Mouse (Mus musculus): ENCODE data around the gene Spire2.
"Not testable (repeated sequence)": the region's sequence is repeated elsewhere in the genome, so short reads cannot be mapped to it uniquely, and the experiment has no call there.

The Spire2 gene

DNA sequence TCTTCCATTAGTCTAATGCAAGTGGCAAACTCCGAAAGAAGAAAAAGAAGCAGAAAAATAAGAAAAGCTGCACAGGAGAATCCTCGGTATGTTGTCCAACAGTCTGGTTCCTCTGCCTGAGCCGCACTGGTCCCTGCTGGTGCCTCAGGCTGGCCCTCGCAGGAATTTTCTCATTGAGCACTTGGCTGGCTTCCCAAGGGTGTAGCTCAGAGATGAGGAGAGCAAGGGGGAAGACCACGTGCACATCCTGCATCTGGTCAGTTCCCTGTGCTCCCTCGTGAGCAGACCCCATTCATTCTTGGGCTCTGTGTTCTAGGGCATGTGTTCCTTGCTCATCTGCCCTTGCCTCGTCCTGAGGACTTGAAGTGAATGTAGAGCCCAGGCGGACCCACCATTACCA, 50.0 kb downstream of the Spire2 start:
- DNase-seq (ENCODE audit: low read depth, low spot score): no peak

- DNase-seq (ENCODE audit: low read depth, low spot score): peak; percentile 49
These were observed 52.5 kb downstream of the Spire2 start for GRCm38 (mm10) chr8:123384883-123385540.

- no peak for DNase-seq (ENCODE audit: low read depth, low spot score)
These were observed 54.5 kb downstream of the Spire2 start for GRCm38 (mm10) chr8:123387041-123387440.

DNA sequence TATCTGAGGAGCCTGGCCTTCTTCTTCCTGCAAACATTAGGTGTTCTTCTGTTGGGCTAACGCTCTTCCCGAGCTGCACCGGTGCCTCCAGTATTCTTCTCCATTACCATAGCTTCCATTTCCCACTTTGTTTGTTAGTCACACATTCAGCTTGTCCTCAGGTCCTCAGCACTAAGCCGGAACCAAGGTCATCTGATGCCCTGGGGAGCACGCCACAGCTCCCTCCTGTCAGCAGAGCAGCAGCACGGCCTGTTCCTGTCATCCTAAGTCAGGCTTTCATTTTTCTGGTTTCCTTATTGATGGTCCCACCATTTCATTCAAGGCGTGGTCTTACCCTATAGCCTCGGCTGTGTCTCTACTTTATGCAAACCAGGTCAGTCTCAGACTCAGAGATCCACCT, 55.3 kb downstream of the Spire2 start:
- DNase-seq (ENCODE audit: low read depth, low spot score): no peak

DNA sequence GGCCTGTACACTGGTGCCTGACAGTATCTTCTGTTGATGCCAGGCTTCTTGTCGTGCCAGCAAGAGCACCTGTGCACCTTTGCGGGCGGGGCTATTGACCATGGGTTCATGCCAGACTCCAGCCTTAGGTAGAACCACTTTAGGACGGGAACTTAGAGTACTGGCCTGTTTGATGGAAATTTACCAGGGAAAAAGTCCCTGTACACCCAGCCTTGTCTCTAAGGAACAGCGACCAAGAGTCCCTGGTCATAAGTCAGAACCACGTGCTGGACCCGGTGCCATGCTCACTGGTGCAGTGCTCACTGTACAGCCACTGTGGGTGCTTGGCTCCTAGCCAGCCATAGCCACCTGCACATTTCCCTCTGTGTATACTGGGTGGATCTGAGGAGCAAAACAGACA, 56.5 kb downstream of the Spire2 start:
- DNase-seq (ENCODE audit: low read depth, low spot score): no peak

DNA sequence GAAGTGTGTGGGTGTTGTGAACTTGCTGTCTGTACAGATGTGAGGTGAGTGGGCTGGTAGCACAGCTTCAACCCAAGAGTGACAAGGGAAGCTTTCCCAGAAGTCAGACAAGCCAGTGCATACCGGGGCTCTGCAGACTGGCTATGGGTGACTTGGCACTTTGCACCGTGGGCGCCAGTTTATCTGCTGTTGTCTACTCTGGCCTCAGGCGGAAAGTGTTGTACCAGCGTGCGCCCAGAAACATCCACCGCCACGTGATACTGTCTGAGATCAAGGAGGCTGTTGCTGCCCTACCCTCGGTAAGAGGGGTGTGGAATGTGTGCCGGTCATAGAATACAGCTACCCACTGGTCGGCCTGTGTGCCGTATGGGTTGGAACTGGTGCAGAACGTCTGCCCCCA, 65.8 kb downstream of the Spire2 start:
- DNase-seq (ENCODE audit: low read depth, low spot score): no peak

GRCm38 (mm10) chr8:123401936-123402335, 69.4 kb downstream of the Spire2 start:
- no peak for DNase-seq (ENCODE audit: low read depth, low spot score)

- no peak for DNase-seq (ENCODE audit: low read depth, low spot score)
These were observed 70.3 kb downstream of the Spire2 start for GRCm38 (mm10) chr8:123402730-123403326.

DNA sequence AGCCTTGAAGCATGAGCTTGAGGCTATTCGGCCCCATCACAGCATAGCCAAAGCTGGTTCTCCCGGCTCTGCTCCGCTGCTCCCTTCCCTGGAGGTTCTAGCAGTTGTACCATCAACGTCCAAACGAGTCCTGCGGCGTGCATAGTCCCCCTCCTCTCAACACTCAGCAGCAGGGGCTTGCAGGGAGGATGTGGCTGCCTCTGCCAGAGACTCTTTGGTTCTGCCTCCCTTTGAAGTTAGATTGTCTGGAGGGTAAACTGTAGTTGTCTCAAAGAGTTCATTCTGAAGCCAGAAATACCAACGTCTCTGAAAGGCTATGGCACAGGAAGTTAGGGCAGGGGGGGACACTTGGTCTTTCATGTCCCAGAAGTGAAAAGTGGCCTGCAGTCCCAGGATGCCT, 72.0 kb downstream of the Spire2 start:
- no peak for DNase-seq (ENCODE audit: low read depth, low spot score)

GRCm38 (mm10) chr8:123406786-123407185, 74.3 kb downstream of the Spire2 start, which contains the start of gene Mc1r:
Gene Mc1r (plus strand): TSS chr8:123407107.
- DNase-seq (ENCODE audit: low read depth, low spot score): peak; percentile 45

GRCm38 (mm10) chr8:123407612-123408011, 75.1 kb downstream of the Spire2 start:
- no peak for DNase-seq (ENCODE audit: low read depth, low spot score)

GRCm38 (mm10) chr8:123408586-123409544, 76.4 kb downstream of the Spire2 start:
- DNase-seq (ENCODE audit: low read depth, low spot score): peak; percentile 66

GRCm38 (mm10) chr8:123410049-123410587, 77.6 kb downstream of the Spire2 start:
- DNase-seq (ENCODE audit: low read depth, low spot score): peak; percentile 86

- no peak for DNase-seq (ENCODE audit: low read depth, low spot score)
These were observed 78.3 kb downstream of the Spire2 start for GRCm38 (mm10) chr8:123410788-123411187.

DNA sequence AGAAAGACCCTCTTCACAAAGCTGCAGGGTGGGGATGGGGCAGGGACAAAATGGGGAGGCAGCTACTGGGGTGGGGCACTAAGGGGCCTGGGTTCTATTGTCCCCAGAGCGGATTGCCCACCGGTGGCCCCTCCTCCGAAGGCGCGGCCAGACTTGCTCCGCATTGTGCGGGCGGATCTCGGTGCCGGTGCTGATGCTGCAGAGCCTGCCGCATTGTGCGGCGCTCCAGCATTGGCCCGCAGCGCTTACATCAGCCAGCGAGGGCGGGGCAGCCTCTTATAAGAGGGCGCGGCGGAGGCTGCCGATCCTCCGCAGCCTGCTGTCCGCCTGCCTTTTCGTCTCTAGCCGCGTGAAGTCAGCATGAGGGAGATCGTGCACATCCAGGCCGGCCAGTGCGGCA, 78.7 kb downstream of the Spire2 start, which contains the start of gene Tubb3:
TSS of gene Tubb3 (plus strand) at position 179 of the 400 bp plus-strand sequence.
- no peak for DNase-seq (ENCODE audit: low read depth, low spot score)

DNA sequence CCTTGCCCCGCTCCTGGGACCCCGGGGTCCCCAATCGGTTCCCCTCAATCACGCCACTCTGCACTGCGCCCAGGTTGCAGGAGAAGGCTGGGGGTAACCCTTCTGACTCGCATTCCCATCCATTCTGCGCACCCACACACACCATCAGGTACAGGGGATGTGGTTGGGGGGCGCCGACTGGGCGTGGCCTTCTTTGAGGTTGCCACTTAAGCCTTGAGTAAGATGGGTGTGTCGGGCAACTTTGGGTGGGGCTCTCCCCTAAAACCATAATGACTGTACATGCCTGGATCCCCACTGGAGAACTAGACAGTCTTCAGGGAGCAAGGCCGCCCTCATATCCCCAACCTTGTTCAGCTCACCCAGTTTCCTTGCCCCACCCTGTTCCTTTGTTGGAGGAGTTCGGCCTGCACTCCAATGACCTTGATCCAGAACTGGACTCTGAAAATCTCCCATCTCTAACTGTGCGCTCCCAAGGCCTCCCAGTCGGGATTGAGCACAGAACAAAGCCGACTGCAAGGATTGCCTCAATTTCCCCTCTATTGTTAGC, 79.3 kb downstream of the Spire2 start:
- no peak for DNase-seq (ENCODE audit: low read depth, low spot score)

GRCm38 (mm10) chr8:123412560-123413170, 80.2 kb downstream of the Spire2 start:
- no peak for DNase-seq (ENCODE audit: low read depth, low spot score)

GRCm38 (mm10) chr8:123414255-123414654, 81.7 kb downstream of the Spire2 start:
- no peak for DNase-seq (ENCODE audit: low read depth, low spot score)

- not testable (repeated sequence) for DNase-seq (ENCODE audit: low read depth, low spot score)
These were observed 82.6 kb downstream of the Spire2 start for GRCm38 (mm10) chr8:123414997-123415696.

All from 3T3-L1 (cell line).